Mouse (Mus musculus) retina, postnatal 7 days (tissue): ENCODE results near the gene Nhej1.

Experiments used
- DNase-seq: peaks from one replicate; pipeline ENCODE4 v3.0.0-alpha.2; 2012; ENCODE audit warnings: low read depth, low spot score

The Nhej1 gene

DNA sequence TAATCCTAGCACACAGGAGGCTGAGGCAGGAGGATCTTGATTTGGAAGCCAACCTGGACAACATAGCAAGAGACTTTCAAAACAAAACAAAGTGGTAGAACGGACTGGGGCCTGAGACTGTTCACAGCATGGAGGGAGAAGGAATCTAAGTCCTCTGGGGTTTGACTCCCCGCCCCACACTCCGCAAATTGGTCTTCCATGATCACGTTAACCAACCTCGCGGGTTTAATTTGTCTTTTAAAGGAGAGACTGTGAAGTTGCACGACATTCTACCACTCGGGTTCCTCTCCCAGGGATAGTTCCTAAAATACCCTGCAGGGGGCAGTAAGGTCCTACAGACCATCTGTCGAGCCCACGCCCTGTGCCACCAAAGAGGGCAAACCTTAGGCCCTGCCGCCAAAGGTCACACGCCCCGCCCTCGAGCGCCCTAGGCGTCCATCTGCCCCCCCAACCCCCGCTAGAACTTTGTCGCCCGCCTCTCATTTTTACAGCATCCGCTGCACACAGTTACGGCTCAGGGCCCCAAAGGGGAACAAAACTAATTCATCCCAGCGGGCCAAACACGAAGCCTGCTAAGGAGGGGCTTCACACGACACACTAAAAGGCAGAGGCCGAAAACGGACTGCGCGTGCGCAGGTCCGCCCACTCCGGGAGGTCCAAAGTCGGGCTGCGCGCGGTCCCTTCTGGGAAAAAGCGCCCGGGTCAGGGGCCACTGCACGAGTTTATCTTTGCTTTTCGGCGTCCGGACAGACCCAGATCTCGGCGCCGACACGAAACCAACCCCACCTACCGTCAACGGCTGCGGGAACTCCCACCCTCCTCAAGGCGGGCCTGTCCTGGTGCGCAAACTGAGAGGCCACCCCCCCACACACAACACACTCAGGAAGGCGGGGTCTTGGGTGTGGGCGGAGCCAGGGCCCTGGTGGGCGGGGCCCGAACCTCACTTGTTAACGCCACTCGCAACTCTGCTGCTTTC is at the start of gene Nhej1:
Gene Nhej1 (minus strand): TSS at position 855 of the 976 bp plus-strand sequence.
- peak; percentile 96 for DNase-seq

DNA sequence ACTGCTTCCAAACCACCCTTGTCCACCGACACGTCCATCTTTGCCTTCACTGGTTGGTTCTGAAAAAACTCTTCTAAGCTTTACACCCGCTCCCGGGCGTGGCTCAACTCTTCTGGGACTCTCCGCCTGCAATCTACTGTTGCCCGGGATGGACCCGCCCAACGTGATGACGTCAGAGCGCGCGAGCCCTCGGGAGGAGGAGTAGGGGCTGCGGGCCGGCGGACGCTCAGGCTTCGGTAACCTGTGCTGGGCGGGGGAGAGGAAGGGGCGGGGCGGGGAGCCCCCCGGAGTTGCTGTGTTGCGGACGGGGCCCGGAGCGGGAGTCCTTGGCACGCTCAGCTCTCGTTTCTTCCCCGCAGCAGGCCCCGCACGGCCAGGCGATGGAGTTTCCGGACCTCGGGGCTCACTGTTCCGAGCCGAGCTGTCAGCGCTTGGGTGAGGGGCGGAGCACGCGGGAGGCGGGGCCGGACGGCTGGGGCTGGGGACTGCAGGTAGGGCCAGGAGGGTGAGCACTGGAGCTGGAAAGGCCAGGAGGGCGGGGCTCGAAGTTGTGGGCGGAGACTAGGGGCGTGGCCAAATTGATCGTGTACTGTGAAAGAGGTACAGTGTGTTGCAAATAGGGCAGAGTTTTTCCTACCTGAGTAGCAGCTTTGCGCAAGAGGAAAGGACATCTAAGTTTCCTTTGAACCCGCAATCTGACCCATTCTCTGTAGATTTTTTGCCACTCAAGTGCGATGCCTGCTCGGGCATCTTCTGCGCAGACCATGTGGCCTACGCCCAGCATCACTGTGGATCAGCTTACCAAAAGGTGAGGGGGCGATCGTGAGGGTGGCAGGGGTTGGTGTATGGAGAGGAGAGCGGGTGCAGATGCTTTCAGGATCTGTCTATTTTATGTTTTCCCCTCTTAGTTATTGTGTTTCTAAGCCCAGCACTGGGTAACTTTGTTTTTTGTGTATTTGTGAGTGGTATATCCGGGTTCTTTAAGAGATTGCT is 43.8 kb upstream of the Nhej1 start, which contains the start of gene Zfand2b:
Gene Zfand2b (plus strand): TSS at position 175 of the 993 bp plus-strand sequence.
- DNase-seq = peak; percentile 88

DNA sequence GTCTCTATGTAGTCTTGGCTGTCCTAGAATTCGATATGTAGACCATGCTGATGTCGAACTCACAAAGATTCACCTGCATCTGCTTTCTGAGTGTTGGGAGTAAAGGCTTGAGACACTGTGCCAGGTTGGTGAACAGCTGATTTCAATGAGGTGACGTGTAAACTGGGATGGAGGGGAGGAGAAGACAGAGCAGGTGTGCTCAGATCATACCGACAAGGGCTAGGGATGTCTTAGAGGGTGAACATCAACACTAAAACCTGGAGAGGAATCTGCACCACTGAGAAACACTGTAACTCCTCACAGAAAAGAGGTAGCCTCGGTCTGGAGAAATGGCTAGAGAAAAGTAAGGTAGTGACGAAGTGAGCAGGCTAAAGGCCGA is 43.1 kb upstream of the Nhej1 start:
- no peak for DNase-seq

DNA sequence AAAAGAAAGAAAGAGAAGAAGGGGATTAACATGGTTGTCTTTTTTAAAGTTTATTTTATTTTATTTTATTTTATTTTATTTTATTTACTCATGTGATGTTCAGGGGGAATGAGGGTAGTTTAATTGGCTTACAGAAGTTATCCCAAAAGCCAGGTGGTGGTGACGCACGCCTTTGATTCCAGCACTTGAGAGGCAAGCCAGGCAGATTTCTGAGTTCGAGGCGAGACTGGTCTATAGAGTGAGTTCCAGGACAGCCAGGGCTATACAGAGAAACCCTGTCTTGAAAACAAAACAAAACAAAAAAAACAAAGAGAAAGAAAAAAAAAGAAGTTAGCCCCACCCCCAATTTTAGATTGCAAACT is 35.2 kb upstream of the Nhej1 start:
- no peak for DNase-seq

DNA sequence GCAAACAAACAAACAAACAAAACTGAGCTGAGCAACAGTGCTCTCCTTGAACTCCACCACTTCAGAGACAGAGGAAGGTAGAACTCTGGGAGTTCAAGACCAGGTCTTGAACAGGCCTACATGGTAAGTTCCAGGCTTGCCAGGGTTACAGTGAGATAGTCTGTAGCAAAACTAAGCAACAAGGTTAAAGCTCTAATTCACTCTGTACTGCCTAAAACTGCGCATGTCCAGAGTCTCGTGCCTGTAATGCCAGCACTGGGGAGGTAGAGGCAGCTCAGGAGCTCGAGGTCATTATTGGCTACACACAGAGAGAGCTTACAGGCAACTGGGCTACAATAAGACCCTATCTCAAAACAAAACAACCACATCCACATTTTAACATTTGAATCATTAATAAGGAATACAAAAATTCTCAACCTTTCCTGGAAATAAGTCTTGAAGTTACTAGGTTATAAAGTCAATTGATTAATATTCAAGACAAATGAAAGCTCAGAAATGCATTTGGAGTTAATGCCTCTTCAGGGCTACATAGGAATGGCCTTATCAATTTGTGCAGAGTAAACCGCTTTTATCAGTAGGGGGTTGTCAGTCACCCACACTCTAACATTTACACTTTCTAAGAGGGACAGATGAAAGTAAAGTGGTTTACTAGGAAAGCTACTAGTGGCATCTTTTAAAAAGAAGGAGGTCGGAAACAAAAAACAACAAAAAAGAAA is 34.7 kb upstream of the Nhej1 start:
- no peak for DNase-seq

DNA sequence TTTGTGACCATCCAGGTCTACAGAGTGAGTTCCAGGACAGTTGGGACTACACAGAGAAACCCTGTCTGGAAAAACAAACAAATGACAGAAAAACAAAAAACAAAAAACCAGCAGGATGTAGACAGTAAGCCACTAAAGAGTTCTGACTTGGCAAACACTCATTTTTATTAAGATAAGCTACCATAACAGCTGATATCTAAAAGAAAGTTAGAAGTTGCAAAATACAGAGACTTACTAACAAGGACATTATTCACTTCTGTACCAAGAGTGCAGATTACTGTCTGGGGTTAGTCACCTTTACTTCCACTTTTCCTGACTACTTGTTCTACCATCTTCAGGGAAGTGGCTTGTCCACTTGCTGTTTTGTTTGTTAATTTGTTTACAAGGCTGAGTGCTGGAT is 34.0 kb upstream of the Nhej1 start:
- DNase-seq = no peak

DNA sequence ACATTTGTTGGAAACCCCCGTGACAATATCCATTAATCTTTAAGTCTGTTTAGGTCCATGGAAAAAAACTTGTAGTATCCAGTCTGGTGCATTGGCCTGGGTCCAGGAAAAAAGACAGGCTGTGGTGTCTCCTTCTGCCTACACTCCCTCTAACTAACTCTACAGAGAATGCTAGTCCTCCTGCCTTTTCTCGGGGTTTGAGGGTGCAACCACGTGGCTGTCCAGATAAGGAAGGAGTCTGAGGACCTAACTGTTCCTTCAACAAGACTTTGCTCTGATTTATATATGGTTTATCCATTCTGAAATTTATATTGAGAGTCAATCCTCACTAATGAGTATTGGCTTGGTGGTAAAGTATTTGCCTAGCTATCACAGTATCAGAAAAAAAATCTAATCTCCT is 30.8 kb upstream of the Nhej1 start:
- DNase-seq = no peak

DNA sequence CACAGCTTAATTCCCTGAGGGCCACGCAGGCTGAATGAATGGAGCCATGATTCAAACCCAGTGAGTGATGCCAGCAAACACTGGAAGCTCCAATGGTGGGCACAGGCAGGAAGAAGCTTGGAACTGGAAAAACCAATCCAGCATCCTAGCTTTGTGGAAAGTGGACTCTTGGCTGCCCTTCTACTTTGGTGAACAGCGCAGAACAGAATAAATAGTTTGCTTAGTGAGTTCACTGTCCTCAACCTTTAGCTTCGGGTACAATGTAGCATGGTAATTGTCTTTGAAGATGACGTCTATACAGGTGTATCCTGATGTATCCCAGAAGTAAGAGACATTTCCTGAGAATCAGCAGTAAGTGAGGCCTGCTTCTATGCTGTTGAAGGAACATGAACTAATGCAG is 23.7 kb upstream of the Nhej1 start:
- DNase-seq = no peak

DNA sequence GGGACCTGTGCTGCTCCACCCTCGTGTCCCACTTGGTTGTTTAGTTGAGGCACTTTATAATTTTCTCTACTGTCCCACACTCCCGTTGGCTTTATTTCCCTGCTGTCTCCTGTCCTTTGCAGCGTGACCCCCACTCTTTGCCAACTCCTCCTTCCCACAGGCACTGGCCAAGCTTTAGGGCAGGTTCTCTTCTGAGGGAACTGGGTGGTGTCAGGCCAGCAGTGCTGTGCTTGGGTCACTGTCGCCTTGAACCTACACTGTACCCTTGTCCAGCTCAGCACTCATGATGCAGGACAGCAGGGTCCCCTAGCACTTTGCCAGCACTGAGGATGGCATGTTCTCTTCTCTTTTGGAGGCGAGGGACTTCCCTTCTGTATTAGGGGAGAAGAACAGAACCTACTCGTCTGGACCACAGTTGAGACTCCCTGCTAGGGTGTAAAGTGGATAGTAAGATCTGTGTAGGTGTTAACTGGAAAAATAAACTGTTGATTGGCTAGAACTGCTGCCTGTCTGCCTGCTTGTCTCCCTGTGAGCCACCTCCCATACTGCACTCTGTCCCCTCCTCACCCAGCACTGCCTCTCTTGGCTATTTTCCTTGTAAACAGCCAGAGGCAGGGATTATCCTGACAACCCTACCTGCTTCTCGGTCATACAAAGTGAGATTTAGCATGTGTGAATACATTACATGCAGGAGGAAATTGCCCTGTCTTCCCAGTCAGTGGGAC is 22.6 kb upstream of the Nhej1 start:
- no peak for DNase-seq

DNA sequence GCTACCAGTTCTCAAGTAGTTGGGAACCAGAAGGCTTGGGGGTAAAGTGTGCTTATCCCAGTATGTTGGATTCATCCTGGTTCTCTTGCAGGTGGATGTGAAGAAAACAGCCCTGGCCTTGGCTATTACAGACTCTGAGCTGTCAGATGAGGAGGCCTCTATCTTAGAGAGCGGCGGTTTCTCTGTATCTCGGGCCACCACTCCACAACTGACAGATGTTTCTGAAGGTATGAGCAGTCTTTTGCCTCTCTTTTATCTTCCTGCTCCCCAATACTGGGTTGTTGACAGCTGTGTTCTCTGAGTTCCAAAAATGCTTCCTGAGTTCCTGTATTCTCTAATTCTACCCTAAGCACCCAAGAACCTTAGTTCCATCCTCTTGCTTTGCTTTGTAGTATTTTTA is 20.6 kb upstream of the Nhej1 start:
- no peak for DNase-seq

DNA sequence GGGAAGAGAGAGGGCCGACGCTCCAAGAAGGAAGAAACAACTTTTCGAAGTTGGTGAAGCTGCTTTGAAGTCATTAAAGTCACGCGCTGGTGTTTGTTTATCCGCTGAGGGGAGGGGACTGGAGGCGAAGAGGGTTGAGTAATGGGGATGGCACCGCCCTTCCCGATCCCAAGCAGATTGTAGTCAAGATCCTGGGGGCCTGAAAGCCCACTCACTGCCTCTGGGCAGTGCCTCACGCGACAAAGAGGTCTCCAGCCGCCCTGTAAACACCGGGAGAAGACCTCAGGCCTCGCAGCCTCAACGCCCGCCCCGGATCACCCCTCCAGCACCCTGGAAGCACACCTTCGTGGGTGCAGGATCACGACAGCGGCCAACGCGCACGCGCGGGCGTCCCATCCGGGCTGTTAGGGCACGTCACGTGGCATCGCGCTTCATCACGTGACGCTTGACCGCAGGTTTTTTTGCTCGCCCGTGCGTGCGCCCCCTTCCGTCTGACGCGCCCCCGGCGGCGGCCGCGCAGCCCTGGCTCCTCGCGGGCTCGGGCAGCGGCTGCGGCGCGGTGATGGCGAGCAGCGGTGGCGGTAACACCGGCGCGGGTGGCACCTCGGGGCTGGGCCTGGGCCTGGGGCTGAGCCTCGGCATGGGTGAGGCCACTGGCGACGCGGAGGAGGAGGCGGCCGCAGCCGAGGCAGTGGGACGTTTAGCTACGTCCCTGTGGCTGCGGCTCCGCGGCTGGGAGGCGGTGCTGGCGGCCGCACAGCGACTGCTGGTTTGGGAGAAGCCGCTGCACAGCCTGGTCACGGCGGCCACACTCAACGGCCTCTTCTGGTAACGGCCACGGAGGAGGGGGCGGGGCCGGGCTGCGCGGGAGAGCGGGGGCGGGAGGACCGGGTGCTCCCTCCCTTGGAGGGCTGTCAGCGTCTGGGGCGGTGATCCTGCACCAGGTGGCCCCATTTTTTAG is 17.6 kb upstream of the Nhej1 start, which contains the start of the genes Cnppd1 and Retreg2:
Gene Cnppd1 (minus strand): TSS at position 411 of the 961 bp plus-strand sequence.
Gene Retreg2 (plus strand): TSS at position 478 of the 961 bp plus-strand sequence.
- DNase-seq = peak; percentile 92

DNA sequence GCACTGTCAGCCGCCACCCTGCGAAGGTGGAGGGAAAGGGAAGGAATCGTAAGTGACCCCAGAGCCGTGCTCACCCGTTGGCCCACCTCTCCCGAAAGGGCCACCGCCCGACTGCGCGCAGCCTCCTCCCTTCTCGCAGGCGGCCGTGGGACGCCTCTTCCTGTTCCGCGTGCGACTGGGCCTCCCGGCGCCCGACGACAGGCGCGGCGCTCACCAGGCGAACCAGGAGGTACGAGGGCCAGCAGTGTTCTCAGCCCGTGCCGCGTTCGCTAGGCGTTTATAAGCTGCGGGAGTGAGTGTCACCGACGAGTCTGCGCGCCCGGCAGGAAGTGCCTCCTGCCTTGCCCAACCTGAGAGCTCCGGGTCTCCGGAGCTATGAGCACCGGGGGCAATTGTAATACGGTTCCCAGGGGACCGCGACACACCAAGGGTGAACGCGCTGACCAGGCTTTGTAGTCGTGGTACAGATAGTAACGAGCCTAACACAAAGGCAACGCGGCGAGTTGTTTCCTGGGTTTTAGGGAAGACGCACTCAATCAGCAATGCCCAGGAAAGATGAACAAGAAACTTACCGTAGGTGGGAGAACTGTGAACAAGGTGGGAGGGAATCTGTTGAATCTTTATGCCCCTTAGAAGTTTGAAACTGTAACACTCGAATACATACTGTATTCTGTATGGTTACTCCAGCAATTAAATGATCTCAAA is 16.6 kb upstream of the Nhej1 start:
- DNase-seq = no peak

DNA sequence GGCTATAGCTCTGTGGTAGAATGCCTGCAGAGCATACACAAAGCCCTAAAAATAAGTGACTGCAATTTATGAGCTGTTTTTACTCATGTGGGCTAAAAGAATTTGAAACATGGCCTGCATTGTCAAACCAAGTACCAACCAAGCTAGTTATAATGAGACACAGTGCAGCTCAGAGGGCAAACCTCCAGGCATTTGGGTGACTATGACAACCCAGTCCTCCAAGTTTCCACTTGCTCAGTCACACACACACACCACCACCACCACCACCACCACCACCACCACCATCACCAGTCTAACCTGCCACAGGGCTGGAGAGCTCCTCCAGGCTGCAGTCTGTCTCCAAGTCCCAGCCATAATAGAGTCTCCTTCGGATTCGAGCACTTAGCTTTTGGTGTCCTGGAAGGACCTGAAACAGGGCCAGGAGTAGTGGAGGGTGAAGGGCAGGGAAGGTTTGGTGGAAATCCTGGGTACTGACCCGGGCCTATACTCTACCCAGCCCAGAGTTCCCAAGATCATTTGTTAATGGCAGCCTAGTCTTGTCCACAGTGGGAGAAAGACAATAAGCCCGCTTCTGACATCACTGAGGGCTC is 15.7 kb upstream of the Nhej1 start:
- DNase-seq = no peak

DNA sequence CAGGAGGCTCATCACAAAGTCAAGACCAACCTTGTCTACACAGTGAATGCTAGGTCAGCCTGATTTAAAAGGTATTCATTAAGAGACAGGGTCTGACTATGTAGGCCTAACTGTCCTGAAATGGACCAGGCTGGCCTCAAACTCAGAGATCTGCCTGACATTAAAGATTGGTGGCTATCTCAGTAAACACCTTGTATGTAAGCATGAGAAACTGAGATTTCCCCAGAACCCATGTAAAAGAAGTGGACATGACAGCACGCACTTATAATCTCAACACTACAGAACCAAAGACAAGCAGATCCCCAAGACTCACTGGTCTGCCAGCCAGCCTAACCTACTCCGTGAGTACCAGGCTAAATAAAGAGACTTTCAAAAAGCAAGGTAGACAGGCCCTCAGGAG is 13.4 kb upstream of the Nhej1 start:
- DNase-seq = no peak

DNA sequence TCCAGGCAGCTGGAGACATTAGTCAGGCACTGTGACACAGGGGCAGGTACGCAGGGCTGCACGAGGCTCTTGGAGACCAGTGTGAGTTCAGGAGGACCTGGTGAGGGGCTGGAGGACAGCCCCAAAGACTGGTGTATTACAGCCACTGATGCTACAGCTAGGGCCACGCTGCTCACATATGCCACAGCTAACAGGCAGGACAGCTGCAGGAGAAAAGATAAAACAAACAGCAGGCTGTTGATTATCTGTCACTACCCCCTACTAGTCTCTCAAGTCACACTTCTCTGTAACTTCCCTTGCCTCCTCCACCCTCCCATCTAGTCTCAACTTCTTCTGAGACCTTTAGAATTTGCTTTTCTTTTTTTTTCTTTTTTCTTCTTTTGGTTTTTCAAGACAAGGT is 11.7 kb upstream of the Nhej1 start:
- no peak for DNase-seq

DNA sequence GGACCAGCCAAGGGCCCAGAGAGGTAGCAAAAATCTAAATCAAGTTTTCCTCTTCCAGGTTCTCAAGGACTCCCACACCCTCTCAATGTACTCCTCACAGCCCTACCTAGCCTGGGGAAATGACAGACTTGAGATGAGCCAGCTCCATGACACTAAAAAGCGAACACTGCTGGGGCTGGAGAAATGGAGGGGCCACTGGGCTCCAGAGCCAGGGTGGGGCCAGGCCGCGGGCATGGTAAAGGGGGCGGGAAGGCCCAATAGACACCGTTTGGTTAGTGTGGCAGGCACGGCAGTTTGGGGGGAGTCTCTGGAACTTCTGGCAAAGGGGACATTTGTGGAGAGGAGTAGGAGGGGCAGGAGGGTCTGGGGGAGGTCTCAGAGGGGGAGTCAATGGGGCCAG is 11.3 kb upstream of the Nhej1 start:
- no peak for DNase-seq

DNA sequence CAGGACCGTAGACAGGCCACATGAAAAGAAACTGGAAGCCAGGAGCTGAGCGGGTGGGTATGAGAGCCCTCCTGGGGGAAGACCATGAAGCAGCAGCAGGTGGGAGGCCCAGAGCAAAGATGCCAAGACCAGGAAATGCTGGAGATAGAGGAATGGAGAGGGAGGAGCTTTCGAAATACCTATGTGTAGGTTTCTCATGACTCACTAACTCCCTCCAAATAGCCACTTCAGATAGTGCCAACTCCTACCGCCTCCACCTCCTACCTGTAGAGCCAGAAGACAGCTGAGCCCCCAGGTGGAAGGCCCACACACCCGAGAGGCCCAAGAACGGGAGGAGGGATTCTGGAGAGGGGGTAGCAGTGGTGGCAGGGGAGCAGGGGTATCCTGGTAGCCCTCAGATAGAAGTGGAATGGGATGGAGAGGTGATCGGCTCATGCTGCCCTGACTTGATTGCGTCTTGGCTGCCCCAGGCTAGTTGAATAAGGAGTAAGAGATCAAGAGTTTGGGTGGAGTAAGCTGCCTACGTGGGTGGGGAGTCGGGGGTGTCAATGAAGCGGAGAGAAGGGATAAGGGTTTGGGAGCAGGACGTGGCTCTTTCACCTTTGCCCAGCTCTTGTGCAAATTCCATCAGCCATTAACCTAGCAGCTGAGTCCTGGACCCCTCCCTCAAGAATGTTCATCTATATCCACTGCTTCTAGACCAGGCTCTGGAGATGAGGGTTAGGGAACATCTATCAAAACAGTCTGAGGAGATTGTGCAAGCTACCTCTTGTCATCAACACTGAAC is 8.6 kb upstream of the Nhej1 start, which contains the start of gene Slc23a3:
Gene Slc23a3 (minus strand): TSS at position 470 of the 787 bp plus-strand sequence.
- DNase-seq = no peak

DNA sequence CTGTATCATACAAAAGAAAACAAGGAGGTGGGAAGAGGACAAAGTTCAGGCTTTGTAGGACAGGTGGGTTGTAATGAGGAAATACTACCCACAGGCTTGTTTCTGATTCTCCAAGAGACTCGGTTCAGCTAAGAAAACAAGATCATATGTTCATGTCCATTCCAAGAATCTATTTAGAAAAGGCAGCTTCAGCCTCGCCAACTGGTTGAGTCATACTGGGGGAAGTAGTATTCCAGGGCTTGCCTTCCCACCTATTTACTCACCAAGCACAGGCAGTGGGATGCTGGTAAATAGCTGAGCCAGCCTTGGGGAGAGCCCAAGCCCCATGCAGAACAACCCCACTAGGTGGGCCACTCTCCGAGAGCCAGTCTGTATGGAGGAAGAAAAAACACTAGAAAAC is 3.6 kb upstream of the Nhej1 start:
- no peak for DNase-seq
